Mouse (Mus musculus): ENCODE measurements at regions not wholly inside any gene's neighbourhood (a gene's known extent, or its start where the extent isn't known, plus 50 kb on each side); places are given as distances from the start of the nearest gene placed in this dataset.

DNA sequence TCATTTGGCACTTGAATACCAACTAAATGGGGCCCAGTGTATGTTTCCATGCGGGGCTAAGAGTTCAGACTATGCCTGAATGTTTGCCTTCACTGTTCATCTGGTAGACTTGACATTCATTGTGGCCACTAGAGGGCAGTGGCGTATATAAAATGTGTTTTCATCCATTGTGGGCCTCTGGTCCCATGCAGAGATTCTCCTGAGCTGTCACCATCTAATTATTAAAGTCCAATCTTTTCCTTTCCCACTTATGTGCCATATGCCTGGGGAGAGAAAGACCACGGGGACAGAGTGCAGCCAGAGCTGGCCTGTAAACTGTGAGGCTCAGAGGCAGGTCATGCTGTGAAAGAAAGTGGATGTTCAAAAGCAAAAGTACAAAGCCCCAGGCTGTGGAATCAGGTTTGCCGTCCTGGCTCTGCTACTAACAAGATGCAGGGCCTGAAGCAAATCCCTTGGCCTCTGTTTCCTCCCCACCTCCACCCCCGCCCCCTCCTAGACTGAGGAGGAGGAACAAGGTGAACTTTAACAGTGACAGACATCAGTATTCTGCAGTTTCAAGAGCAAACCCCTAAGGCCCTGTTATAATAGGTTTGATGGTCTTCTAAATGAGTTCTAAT is 73.5 kb downstream of the Ier5 start:
- TF ChIP-seq CTCF (IDR thresholded peaks at IDR 0.05; ENCODE audit: low read depth) (peak; percentile 96), EP300 (optimal IDR thresholded peaks at IDR 0.05) (no peak)
